Mouse (Mus musculus) ovary, adult 18-20 months (tissue): ENCODE data around the gene Pcare.
A peak's percentile ranks its signal among the peaks of the same experiment; 100 is the strongest.

Source experiments
- DNase-seq: peaks from one replicate; pipeline ENCODE4 v3.0.0; 2022; ENCODE audit warnings: low spot score, mixed read lengths

The Pcare gene

DNA sequence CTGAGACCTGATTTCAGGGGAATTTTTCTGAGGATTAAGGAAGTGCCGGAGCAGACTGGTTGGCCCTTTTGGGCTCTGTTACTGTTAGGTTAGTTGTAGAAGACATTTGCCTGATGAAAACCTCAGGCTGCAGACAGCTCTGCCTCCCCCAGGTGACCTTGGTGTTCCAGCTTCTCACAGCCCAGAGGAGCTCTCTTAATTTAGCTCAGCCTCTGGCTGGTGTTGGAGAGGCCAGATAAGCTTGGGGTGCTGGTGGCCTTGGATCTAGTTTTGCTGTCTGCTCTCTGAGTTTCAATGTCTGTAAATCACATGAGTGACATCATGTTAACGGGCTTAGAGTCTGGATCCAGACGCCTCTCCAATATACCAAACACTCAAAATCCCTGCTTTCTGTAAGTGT, 31.7 kb downstream of the Pcare start:
- DNase-seq, result peak; percentile 82

DNA sequence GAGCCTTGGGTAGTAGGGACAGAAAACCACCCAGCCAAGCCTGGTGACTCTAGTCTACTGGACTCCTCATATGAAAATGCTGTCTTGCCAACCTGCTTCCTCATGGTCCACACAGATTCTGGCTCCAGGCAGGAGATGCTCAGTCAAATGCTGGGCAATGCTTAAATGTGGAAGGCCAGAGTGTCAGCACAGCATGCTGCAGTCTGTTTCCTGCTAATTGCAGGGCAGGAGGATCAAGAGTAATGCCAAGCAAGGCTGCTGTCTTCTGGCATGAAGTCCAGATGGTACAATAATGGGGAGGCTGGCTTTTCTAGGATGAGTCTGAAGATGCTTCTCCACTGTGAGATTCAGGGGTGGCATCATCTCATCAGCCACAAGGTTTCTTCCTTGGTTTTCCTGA, 32.3 kb downstream of the Pcare start:
- DNase-seq, result no peak

DNA sequence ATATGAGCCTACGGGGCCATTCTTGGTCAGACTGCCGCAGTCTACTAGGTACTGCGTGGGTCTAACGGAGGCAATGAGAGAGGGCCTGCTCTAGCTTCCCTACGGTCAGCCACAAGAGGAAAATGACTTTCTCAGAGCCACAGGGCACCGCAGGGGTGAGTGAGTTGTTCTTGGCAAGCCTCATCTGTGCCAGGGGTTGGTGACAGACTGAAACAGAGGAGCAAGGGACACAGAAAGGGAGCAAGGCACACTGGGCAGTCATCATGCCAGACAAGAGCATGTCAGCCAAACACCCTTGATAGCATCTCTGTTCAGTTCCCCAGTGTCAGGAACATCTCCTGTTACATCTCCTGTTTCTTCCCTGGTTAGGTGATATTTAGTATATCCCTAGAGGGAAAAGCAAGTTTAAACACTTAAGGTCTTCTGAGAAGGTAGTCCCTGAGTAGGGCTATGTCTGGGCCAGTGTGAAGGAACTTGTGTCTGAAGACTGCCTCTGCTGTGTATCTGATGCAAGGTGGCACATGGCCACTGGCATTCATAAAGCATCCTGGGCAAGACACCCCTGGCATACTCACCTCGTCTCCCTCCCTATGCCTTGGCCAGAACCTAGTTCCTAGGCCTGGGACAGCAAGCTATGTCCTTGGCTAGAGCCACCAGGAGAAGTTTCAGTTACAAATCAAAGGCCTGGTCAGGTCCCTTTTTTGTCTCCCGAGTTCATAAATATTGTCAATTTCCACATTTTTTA, 34.6 kb downstream of the Pcare start:
- no peak for DNase-seq

DNA sequence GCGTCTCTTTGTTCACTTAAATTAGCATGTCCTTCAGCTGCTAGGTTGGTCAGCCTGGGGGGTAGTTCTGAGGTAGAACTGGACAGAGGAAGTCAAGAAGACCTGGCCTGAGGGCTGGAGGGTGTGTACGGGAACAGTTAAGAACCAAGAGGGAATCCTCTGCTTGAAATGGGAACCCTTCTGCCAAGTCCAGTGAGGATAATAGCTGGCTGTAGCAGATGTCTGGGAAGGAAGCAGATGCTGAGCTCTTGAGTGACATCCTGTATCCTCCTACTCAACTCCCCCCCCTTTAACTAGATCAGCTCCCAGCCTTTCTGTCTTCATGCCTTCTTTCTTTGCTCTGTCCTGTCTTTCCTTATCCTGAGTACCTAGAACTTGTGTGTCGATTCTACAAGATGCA, 37.7 kb downstream of the Pcare start:
- no peak for DNase-seq

DNA sequence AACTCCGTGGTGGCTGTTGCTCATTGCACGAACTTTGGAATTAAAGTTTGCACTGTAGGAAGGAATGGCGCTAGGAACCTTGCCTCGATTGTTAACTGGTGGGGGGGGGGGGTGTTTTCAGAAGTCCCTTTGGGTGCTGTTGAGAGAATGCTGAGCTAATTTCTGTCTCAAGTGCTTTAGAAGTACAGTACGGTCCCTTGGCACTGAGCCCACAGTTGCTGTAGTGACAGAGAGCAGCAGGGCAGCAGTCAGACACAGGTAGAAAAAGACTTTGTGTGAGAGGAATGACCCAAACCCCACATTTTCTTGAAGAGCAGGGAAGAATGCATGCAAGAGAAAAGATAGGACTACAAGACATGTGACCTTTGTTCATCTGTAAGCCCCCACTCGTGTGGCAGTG, 40.4 kb downstream of the Pcare start:
- no peak for DNase-seq

DNA sequence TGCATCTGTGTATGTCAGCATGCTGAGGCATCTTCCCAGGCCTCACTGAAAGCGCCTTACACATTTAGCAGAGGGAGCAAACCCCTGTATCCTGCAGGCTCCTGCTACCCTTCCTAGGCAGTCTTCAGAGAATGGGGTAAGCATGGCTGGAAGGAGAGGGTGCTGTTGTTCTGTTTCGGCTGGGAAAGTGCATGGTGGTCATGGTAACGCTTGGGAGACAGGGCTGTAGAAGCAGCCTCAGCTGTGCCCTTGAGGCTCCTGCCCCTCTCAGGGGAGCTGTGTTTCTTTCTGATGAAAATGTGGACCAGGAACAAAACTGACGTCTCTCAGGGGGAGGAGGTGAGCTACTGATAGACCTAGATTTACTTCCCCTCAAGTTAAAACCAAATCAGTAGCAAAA, 45.0 kb downstream of the Pcare start:
- DNase-seq, result no peak

DNA sequence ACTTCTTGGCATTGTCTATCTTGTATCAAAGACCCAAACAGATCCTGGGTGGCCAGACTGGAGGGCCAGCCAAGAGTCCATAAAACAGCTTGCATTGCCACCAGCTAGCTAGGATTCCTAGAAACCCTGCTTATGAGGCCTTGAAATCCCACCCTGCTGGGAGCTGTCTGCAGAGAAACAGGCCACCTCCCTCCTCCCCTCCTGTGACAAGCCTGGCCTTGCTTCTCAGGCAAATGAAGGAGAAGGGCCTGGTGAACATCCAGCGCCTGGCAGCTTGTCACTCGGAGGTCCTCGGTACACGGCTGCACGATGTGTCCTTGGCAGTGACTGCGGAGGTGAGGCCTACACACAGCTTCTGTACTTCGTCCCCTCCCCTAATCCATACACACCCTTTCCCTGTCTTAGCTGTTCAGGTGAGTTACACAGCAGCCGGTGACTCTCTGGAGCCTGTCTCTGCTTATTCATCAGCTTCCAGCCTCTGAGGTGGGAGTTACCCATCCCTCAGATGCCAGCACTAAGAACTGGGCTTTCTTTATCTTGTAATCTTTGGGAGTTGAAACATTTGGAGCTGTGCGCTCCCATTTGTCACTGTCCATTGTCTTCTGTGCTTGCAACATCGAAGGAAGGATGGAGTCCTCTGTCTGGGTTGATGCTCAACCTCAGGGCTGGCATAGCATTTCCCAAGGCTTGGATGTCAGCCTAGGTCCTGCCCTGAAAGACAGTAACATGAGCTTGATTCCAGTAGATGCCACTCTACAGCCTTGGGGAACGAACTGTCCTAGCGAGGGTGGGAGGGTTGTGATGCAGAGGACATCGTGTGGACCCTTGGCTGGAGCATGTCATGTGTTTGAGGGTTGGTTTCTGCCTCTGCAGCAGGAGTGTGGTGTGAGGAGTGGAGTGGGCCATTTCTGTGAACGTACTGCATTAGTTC, 46.9 kb downstream of the Pcare start:
- no peak for DNase-seq

DNA sequence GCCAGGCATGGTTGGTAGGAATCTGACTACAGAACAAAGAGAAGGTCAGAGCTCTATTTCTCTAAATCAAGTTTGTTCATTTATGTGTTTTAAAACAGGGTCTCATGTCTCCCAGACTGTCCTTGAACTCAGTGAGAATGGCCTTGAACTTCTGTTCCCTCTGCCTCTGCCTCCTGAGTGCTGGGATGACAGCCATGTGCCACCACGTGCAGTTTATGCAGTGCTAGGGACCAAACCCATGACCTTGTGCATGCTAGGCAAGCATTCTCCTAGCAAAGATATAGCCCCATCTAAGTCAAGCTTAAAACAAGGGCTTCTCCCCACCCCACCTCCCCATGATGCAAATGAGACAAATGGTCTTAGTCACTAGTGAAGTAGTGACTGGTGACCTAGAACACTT, 47.6 kb downstream of the Pcare start:
- no peak for DNase-seq

DNA sequence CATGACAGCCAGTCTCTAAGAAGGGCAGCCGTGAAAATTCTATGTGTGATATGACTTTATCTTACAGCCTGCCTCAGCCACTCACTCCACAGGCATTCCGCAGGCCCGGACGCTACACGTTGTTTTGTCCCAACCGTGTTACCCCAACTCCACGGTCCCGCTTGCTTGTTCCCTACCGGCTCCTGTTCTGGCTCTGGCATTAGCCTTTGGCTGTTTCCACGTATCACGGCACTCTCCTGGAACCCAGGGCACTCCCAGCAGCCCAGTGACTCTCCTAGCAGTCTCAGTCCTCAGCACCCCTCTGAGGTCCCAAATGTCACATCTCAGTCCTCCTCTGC, 54.1 kb downstream of the Pcare start:
- DNase-seq, result no peak

DNA sequence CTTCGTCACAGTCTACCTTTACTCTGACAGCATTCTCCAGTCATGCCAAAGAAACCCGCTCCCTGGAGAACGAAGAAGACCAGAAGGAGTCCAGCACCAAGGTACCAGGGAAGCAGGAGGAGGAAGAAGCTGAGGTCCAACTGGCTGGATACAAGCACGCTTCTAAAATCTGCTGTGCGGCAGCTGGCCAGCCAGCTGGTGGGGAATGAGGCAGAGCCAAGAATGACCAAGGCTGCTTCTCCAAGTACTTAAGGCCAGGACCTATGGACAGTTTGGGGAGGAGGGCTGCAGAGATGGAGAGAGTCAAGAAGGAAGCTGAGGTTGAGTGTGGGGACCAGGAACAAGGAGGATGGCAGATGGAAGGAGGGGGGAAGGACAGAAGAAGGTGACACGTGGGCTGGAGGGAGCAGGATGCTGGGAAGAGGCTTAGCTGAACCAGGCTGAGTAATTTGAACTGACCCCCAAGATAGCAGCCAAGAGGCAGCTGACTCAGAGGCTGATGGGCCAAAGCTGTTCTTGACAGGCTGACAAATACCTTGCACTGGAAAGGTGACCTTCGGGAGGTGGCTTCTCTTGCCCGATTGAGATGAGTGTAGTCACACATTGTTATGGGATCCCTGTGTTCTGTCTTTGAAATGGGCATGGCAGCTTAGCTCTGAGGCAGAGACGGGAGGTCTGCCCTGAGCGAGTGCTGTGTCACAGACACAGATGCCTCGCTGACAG, 54.6 kb downstream of the Pcare start:
- DNase-seq, result no peak

DNA sequence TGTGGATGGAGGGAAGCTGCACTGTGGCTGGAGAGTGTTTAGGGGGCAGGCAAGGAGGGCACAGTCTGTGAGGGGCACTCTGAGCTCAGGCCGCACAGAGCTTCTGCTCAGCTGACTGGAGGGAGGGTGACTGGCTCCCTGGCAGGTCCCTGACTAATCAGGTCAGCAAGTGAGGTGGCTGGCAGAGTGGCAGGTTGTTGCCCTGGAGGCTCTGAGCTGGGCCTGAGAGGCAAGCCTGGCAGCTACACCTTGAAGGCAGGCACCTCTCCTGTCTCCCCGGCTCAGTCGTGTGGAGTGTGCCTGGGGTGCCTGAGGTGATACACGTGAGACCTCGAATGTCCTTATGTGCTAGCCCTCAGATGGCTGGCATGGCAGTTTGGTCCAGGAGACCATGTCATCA, 56.3 kb downstream of the Pcare start:
- no peak for DNase-seq

DNA sequence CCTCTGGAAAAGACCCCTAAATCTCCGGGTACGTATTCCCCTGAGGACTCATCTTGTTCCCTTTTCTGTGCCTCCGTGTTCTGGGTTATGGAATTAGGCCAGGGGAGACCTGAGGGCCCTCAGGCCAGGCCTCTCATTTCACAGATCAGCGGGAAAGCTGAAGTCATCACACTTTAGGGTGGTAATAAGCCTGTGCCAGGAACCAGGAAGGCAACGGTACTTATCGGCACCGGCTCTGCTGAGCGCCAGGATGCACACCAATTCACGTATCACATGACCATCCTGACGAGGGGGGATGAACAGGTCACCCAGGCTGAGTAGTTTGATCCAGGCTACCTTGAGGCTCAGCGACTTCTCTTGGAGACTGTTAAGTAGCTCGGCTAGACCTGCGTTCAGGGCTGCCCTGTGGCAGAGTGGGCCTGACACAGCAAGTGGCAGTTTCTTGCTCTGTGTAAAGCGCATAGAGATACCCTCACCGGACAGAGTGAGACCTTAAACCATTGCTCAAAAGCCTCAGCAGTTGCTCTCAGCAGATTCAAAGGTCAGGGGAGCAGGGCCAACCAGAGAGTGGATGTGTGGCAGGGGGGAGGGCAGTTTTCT, 56.9 kb downstream of the Pcare start:
- no peak for DNase-seq

DNA sequence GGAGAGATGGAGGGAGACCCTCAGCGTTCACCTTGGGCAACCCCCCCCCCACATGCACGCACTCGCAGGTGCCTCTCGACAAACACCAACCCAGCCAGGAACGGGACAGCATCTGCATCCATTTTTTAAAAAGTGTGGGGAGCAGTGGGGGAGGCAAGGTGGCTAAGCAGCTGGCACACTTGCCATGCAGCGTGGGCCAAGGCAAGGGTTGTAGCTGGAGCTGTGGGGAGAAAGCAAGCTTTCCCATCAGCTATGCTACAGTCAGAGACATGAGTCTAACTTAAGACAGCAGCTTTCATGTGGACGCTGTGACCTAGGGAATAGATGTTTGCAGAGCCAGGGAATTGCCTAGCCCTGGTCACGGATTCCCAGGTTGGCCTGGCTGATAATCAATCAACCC, 57.5 kb downstream of the Pcare start:
- no peak for DNase-seq

DNA sequence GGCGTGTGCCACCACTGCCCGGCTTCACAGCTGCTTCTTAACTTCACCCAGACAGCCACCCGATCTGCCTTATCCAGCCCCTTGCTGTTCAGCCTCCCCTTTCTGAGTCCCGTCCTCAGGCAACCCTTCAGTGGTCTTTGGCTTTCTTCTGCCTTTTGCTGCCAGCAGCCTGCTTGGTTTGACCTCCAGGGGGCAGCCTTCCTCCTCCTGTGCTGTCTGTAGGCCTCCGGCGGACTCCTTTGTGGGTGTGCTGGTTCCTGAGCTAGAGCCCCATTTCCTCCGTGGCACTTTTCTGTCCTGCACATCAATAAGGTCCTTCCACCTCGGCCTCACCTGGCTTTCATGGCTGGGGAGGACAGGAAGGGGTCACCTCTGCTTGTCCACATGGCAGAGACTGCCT, 58.9 kb downstream of the Pcare start:
- no peak for DNase-seq
